Mouse (Mus musculus): ENCODE results near the gene Tmem150a. TPM values are rescaled to one million over a fixed set of nuclear protein-coding genes. Genes with fewer than 3 reads are reported as not detected.

Tmem150a gene
- polyA plus RNA-seq, 2 experiments = 39.0 to 43.6 TPM

DNA sequence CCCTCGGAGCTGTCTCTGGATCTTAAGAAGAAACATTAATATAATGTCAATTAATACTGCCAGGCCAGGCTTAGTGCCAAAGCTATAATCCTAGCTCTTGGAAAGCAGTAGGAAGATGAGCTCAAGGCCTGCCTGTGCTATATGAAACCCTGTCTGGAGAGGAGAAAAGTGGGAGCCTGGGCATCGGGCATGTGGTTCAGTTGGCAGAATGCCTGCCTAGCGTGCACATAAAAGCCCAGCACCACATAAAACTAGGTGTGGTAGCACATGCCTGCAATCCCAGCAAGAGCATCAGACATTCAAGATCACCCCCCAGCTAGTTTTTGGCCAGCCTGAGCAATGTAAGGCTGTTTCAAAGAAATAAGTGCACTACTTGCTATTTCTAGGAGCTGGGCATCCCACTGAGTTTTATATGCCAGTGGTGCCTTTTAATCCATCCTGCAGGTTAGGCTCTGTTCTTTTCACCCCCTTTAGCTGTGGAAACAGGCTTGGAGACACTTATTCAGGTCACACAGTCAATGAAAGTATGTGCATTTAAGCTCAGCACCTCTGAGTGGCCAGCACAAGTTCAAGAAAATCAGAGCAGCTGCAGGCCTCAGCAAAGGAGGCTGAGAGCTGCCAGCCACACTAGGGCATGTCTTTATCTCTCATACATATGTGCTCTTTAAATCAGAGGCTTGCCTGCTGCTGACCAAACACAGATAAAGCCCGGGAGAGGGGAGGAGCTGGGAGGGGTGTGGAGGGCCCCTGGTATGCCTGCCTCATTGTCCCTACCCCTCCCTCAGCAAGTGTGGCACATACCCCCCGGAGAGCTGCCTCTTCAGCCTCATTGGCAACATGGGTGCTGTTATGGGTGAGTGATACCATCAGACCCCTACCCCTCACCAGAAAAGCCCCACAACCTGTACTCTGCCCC is 2.2 kb downstream of the Tmem150a start:
- Histone ChIP-seq H3K4me1 (replicated peaks; ENCODE audit: control insufficient read depth in 2 of 2, insufficient read depth in 2 of 2, low read length in 1 of 2) (peaks cover 15 to 35% of the 10 kb centered on the region in 2 experiments), H3K9me3 (ENCODE audit: control insufficient read depth, low read length) (no peaks in the 10 kb centered on the region), H3K4me3 (ENCODE audit: insufficient read depth in 1 of 2, low read depth in 2 of 2, low read length in 2 of 2) (no peak overlapping the region), H3K27me3 (ENCODE audit: control insufficient read depth, insufficient read depth, low read length) (peaks cover 30% of the 10 kb centered on the region), H3K4me2 (ENCODE audit: low read depth) (peak overlapping the region; percentile 35), H3K36me3 (replicated peaks; ENCODE audit: control insufficient read depth, insufficient read depth, low read depth) (peaks cover 20% of the 10 kb centered on the region), H3K27ac (no peak overlapping the region), H3K9ac (replicated peaks) (no peak overlapping the region)
- 49% methylated on average over 5 of the region's 5 CpGs for WGBS (ENCODE audit: insufficient replicate concordance)
- peak; percentile 61 to 64 (median 62) for DNase-seq (ENCODE audit: low read depth in 3 of 3, low spot score in 3 of 3)
- peak; percentile 39 for ATAC-seq (ENCODE audit: insufficient read depth)
- TF ChIP-seq EP300 (IDR thresholded peaks at IDR 0.05; ENCODE audit: low read depth) (peak; percentile 81), CTCF (IDR thresholded peaks at IDR 0.05; ENCODE audit: low read depth) (no peak)

- no peak overlapping the region for H3K27ac ChIP-seq
- peaks cover 20% of the 10 kb centered on the region for H3K36me3 ChIP-seq (replicated peaks; ENCODE audit: control insufficient read depth, insufficient read depth, low read depth)
- 81% methylated on average over 10 of the region's 10 CpGs for WGBS (ENCODE audit: insufficient replicate concordance)
- H3K27me3 ChIP-seq (ENCODE audit: control insufficient read depth, insufficient read depth, low read length) = peaks cover 30% of the 10 kb centered on the region
- no peak overlapping the region for H3K9ac ChIP-seq (replicated peaks)
- peak overlapping the region; percentile 35 for H3K4me2 ChIP-seq (ENCODE audit: low read depth)
- ATAC-seq (ENCODE audit: insufficient read depth) (no peak), DNase-seq (ENCODE audit: low read depth in 3 of 3, low spot score in 3 of 3) (no peak)
- H3K9me3 ChIP-seq (ENCODE audit: control insufficient read depth, low read length) = no peaks in the 10 kb centered on the region
- no peak overlapping the region for H3K4me3 ChIP-seq (ENCODE audit: insufficient read depth in 1 of 2, low read depth in 2 of 2, low read length in 2 of 2)
- peaks cover 15 to 38% of the 10 kb centered on the region in 2 experiments for H3K4me1 ChIP-seq (replicated peaks; ENCODE audit: control insufficient read depth in 2 of 2, insufficient read depth in 2 of 2, low read length in 1 of 2)
- TF ChIP-seq CTCF (IDR thresholded peaks at IDR 0.05; ENCODE audit: low read depth) (no peak), EP300 (IDR thresholded peaks at IDR 0.05; ENCODE audit: low read depth) (no peak)
These were observed 3.0 kb downstream of the Tmem150a start for GRCm38 (mm10) chr6:72358086-72358764.

DNA sequence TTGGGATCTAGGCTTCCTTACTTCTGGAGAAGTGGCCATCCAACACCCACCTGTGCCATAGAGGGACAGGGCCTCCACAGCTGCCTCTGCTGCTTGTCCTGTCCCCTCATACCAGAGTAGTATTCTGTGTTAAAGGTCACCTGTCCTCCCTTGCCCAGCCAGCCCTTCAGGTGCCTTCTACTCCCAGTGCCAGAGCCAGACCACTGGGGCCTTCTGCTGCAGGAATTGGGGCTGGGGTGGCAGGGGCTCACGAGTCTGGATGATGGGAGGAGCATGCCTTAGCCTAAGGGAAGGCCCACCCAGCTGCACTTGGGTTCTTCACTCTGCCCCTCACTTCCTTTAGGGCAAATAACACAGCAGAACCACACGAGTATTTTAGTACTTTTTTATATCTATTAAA is 4.1 kb downstream of the Tmem150a start:
- H3K4me1 ChIP-seq (replicated peaks; ENCODE audit: control insufficient read depth in 2 of 2, insufficient read depth in 2 of 2, low read length in 1 of 2) = peaks cover 15 to 32% of the 10 kb centered on the region in 2 experiments
- H3K27me3 ChIP-seq (ENCODE audit: control insufficient read depth, insufficient read depth, low read length) = peaks cover 24% of the 10 kb centered on the region
- 67% methylated on average over 2 of the region's 2 CpGs for WGBS (ENCODE audit: insufficient replicate concordance)
- H3K4me3 ChIP-seq (ENCODE audit: insufficient read depth in 1 of 2, low read depth in 2 of 2, low read length in 2 of 2) = no peak overlapping the region
- H3K36me3 ChIP-seq (replicated peaks; ENCODE audit: control insufficient read depth, insufficient read depth, low read depth) = peaks cover 20% of the 10 kb centered on the region
- TF ChIP-seq EP300 (IDR thresholded peaks at IDR 0.05; ENCODE audit: low read depth) = no peak
- no peak overlapping the region for H3K4me2 ChIP-seq (ENCODE audit: low read depth)
- ATAC-seq (ENCODE audit: insufficient read depth) (no peak), DNase-seq (ENCODE audit: low read depth in 3 of 3, low spot score in 3 of 3) (no peak)
- H3K27ac ChIP-seq = no peak overlapping the region
- H3K9ac ChIP-seq (replicated peaks) = no peak overlapping the region
- H3K9me3 ChIP-seq (ENCODE audit: control insufficient read depth, low read length) = no peaks in the 10 kb centered on the region

DNA sequence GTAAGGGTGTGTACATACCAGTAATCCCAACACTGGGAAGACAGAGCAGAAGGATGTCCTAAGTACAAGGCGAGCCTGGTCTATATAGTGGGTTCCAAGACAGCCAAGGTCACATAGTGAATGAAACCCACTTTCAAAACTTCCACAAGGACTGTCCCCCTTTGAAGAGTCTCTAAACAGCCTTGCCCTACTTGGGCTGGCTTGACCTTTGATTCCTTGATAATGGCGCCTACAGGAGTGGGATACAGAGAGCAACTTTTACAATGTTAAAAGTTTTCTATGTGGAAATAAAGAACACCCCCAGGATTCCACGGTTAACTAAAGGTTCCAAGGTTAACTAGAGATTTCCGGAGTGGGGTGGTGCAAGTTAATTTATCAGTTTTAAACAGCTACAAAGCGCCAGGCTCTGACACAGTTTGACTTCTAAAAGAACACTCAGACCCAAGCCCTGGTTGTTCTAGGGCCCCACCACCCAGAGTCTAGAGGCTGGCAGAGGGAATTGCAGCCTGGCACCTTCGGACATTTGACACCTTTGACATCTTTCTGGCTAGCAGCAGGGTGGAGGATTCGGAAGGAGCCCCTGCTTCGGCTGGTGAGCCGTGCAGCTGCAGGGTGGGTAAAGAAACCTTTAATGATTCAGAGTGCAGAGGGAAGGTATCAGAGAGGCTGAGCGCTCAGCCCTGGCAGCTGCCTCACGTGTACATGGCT is 4.8 kb downstream of the Tmem150a start:
- H3K27ac ChIP-seq = no peak overlapping the region
- H3K4me1 ChIP-seq (replicated peaks; ENCODE audit: control insufficient read depth in 2 of 2, insufficient read depth in 2 of 2, low read length in 1 of 2) = peaks cover 15 to 30% of the 10 kb centered on the region in 2 experiments

More for the DNA sequence above, 4.8 kb downstream of the Tmem150a start:
- no peak for DNase-seq (ENCODE audit: low read depth in 3 of 3, low spot score in 3 of 3)
- Histone ChIP-seq H3K4me3 (ENCODE audit: insufficient read depth in 1 of 2, low read depth in 2 of 2, low read length in 2 of 2) (no peak overlapping the region), H3K27me3 (ENCODE audit: control insufficient read depth, insufficient read depth, low read length) (peaks cover 17% of the 10 kb centered on the region), H3K9me3 (ENCODE audit: control insufficient read depth, low read length) (no peaks in the 10 kb centered on the region), H3K36me3 (replicated peaks; ENCODE audit: control insufficient read depth, insufficient read depth, low read depth) (peaks cover 20% of the 10 kb centered on the region), H3K9ac (replicated peaks) (no peak overlapping the region), H3K4me2 (ENCODE audit: low read depth) (peak overlapping the region; percentile 80)
- ATAC-seq (ENCODE audit: insufficient read depth) = no peak
- TF ChIP-seq CTCF (IDR thresholded peaks at IDR 0.05; ENCODE audit: low read depth) = no peak
- no peak for TF ChIP-seq EP300 (IDR thresholded peaks at IDR 0.05; ENCODE audit: low read depth)
- WGBS (ENCODE audit: insufficient replicate concordance) = 76% methylated on average over 11 of the region's 11 CpGs

Measured in liver, embryonic 14.5 days (tissue).